Mouse (Mus musculus) testis, adult 2 months (tissue): ENCODE results near the gene Acnat2. TPM values are rescaled to one million over a fixed set of nuclear protein-coding genes. Genes with fewer than 3 reads are reported as not detected.
"Not testable (repeated sequence)": the region's sequence is repeated elsewhere in the genome, so short reads cannot be mapped to it uniquely, and the experiment has no call there.

Source experiments
- H3K27ac ChIP-seq: fragments of 200-500 bp; 2 replicates; pipeline ENCODE4 v1.5.1; 2012; ENCODE audit warnings: low read depth, low read length; ENCODE audit not compliant: control insufficient read depth, insufficient read depth
- H3K27me3 ChIP-seq: fragments of 200-500 bp; 2 replicates; pipeline ENCODE4 v1.6.1; 2012; ENCODE audit warnings: mild to moderate bottlenecking, low read length, moderate library complexity; ENCODE audit not compliant: control insufficient read depth, insufficient read depth
- H3K36me3 ChIP-seq: fragments of 200-500 bp; 2 replicates; pipeline ENCODE4 v1.6.1; 2012; ENCODE audit warnings: mild to moderate bottlenecking, low read length; ENCODE audit not compliant: control insufficient read depth, insufficient read depth
- H3K4me1 ChIP-seq: fragments of 200-500 bp; 2 replicates; pipeline ENCODE4 v1.6.1; 2012; ENCODE audit warnings: low read length; ENCODE audit not compliant: control insufficient read depth, insufficient read depth
- H3K4me3 ChIP-seq: fragments of 200-500 bp; 2 replicates; pipeline ENCODE4 v1.5.1; 2012; ENCODE audit warnings: low read depth, mild to moderate bottlenecking, low read length, moderate library complexity, mixed read lengths; ENCODE audit not compliant: control insufficient read depth
- CTCF ChIP-seq: fragments of 200-500 bp; IDR thresholded peaks from 2 replicates; pipeline ENCODE4 v1.5.1; 2012; ENCODE audit warnings: low read depth, mild to moderate bottlenecking, inconsistent platforms, low read length, moderate library complexity; ENCODE audit not compliant: control insufficient read depth, insufficient read depth, insufficient replicate concordance
- POLR2A ChIP-seq: fragments of 200-500 bp; IDR thresholded peaks from 2 replicates; pipeline ENCODE4 v1.6.1; 2012; ENCODE audit warnings: low read depth, mild to moderate bottlenecking, inconsistent platforms, low read length, moderate library complexity; ENCODE audit not compliant: control insufficient read depth
- polyA plus RNA-seq: library from polyadenylated mRNA; depleted of rRNA; stranded (reverse); fragments of >200 nt; gene quantifications from 2 replicates; pipeline ENCODE4 v1.2.3, GENCODE M21; 2012; rRNA removed

The Acnat2 gene
- polyA plus RNA-seq, 1 experiment = 0.15 TPM

GRCm38 (mm10) chr4:49357097-49357496 lies 50.9 kb downstream of the Acnat2 start:
- no peak overlapping the region for H3K27ac ChIP-seq
- TF ChIP-seq POLR2A = no peak
- TF ChIP-seq CTCF = no peak
- H3K4me1 ChIP-seq = no peaks in the 10 kb centered on the region
- no peaks in the 10 kb centered on the region for H3K36me3 ChIP-seq
- no peaks in the 10 kb centered on the region for H3K27me3 ChIP-seq
- H3K4me3 ChIP-seq = no peak overlapping the region

GRCm38 (mm10) chr4:49350470-49350869 lies 57.5 kb downstream of the Acnat2 start:
- no peaks in the 10 kb centered on the region for H3K27me3 ChIP-seq
- H3K27ac ChIP-seq = no peak overlapping the region
- no peaks in the 10 kb centered on the region for H3K4me1 ChIP-seq
- no peak overlapping the region for H3K4me3 ChIP-seq
- no peak for TF ChIP-seq POLR2A
- no peak for TF ChIP-seq CTCF
- no peaks in the 10 kb centered on the region for H3K36me3 ChIP-seq

DNA sequence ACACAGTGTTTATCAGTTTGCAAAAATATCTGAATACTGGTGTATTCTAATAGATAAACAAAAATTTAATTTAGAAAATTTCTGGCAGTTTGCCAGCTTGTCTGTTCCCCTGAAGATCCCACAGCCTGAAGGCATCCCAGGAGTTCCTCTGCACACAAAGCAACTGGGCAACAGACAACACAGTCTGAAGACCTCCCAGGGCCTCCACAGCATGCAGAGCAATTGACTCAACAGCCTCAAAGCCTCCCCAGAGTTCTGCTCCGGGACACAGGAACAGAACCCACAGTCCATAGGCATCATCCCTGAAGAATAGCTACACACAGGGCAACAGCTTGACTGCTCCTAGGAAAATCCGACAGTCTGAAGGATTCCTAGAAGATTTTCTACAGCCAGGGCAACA lies 59.3 kb downstream of the Acnat2 start:
- H3K4me1 ChIP-seq = no peaks in the 10 kb centered on the region
- H3K36me3 ChIP-seq = no peaks in the 10 kb centered on the region
- no peak overlapping the region for H3K27ac ChIP-seq
- TF ChIP-seq CTCF = no peak
- TF ChIP-seq POLR2A = no peak
- H3K4me3 ChIP-seq = no peak overlapping the region
- no peaks in the 10 kb centered on the region for H3K27me3 ChIP-seq

- not testable (repeated sequence) for H3K27ac ChIP-seq, H3K4me1 ChIP-seq, H3K36me3 ChIP-seq, H3K27me3 ChIP-seq, H3K4me3 ChIP-seq
These were observed 60.0 kb downstream of the Acnat2 start for GRCm38 (mm10) chr4:49348001-49348400.

DNA sequence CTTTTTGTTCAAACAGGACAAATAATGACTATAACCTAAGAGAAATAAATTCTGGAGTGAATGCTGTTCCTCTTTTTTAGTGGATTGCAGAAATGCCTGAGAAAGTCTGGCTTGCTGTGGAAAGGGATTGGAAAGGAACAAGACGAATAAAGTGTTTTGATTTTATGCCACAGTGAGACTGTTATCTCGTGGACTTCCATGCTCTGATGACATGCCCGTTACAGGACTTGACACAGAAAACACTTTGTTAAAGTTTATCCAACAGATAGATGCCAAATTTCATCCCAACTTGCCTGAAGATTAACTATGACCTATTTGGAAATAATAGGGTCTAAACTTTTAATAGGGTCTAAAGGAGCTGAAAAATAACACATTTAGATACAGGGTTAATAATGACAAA lies 67.9 kb downstream of the Acnat2 start:
- not testable (repeated sequence) for H3K4me3 ChIP-seq

GRCm38 (mm10) chr4:49337949-49338348 lies 70.0 kb downstream of the Acnat2 start:
- not testable (repeated sequence) for H3K36me3 ChIP-seq

More for the DNA sequence above, 67.9 kb downstream of the Acnat2 start:
- not testable (repeated sequence) for H3K27ac ChIP-seq, H3K36me3 ChIP-seq, H3K27me3 ChIP-seq, H3K4me1 ChIP-seq

More at GRCm38 (mm10) chr4:49337949-49338348, 70.0 kb downstream of the Acnat2 start:
- not testable (repeated sequence) for H3K4me1 ChIP-seq, H3K27me3 ChIP-seq, H3K27ac ChIP-seq, H3K4me3 ChIP-seq

Other genes starting within 250 kb of the Acnat2 start
- gene Acnat1, start 65.8 kb upstream of the Acnat2 start, polyA plus RNA-seq = 0.34 TPM in 1 of 2 replicates, not detected in the other
- not detected in 2 replicates for gene Baat, start 98.4 kb upstream of the Acnat2 start, polyA plus RNA-seq
- gene Mrpl50, start 112.9 kb upstream of the Acnat2 start, polyA plus RNA-seq = 2.3 and 3.0 TPM in 2 replicates
- gene Zfp189, start 113.0 kb upstream of the Acnat2 start, polyA plus RNA-seq = 4.9 and 5.4 TPM in 2 replicates
- gene Aldob, start 141.4 kb upstream of the Acnat2 start, polyA plus RNA-seq = 0.10 and 0.25 TPM in 2 replicates
- 69.1 and 104 TPM in 2 replicates for gene Tmem246, start 189.7 kb upstream of the Acnat2 start, polyA plus RNA-seq
- 9.5 and 11.7 TPM in 2 replicates for gene Rnf20, start 223.9 kb upstream of the Acnat2 start, polyA plus RNA-seq